Mouse (Mus musculus): ENCODE measurements around the gene Zbtb4. TPM values are rescaled to one million over a fixed set of nuclear protein-coding genes. Genes with fewer than 3 reads are reported as not detected.
A peak's percentile ranks its signal among the peaks of the same experiment; 100 is the strongest.

Gene Zbtb4
- polyA plus RNA-seq, 1 experiment from 2014 or later: 5.4 TPM

DNA sequence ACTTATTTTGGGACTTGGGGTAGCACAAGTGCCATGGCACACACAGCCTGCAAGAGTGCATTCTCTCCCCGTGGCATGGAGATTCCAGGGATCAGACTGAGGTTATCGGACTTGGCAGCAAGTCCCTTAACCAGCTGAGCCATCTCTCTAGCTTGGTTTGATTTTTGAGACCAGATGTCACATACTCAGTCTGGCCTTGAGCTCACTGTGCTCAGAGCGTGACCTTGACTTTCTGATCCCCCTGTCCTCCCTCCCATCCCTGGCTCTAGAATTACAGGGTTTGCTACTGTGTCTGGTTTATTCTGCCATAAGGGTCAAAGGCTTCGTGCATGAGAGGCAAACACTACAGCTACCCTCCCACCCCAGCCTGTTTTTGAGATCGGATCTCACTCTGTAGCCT lies 23.7 kb downstream of the Zbtb4 start:
- Histone ChIP-seq H3K36me3 (no peaks in the 10 kb centered on the region), H3K4me2 (no peak overlapping the region), H3K4me1 (peaks cover 7% of the 10 kb centered on the region; the same call in 1 of the 2 replicates), H3K4me3 (no peak overlapping the region), H3K27ac (no peak overlapping the region), H3K27me3 (0 out of 2 replicates have a peak, but pooled peaks cover 3% of the 10 kb centered on the region), H3K9me3 (no peaks in the 10 kb centered on the region), H3K9ac (no peak overlapping the region)
- 58% methylated on average over 5 of the region's 5 CpGs for WGBS
- no peak for ATAC-seq (ENCODE audit: insufficient number of reproducible peaks, low FRiP score, low TSS enrichment, low read depth)

DNA sequence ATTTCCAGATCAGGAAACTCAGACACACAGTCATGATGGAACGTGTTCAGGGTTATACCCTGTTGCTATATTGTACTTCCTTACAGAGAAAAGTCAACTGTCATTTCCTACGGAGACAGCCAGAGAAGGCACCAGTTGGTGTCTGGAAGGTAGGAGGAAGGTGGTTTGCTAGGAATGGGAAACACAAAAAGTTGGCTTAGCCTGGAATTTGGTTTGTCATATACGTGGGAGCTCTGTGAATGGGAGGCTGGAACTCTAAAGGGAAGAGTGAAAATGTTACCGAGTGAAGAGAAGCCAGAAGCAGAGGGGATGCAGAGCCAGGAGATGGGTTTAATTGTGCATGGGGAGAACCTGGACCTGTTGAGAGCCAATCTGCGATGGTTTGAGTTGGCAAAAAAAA lies 25.7 kb downstream of the Zbtb4 start:
- H3K9ac ChIP-seq: no peak overlapping the region
- H3K4me2 ChIP-seq: no peak overlapping the region
- H3K27me3 ChIP-seq: peaks cover 8% of the 10 kb centered on the region; the same call in 1 of the 2 replicates
- no peaks in the 10 kb centered on the region for H3K36me3 ChIP-seq
- H3K4me3 ChIP-seq: no peak overlapping the region
- WGBS: 74% methylated on average over 5 of the region's 5 CpGs
- H3K9me3 ChIP-seq: no peaks in the 10 kb centered on the region
- peaks cover 11% of the 10 kb centered on the region for H3K4me1 ChIP-seq
- ATAC-seq (ENCODE audit: insufficient number of reproducible peaks, low FRiP score, low TSS enrichment, low read depth): no peak
- H3K27ac ChIP-seq: no peak overlapping the region

GRCm38 (mm10) chr11:69793429-69793828 lies 27.7 kb downstream of the Zbtb4 start:
- no peak overlapping the region for H3K27ac ChIP-seq
- peaks cover 18% of the 10 kb centered on the region for H3K27me3 ChIP-seq

GRCm38 (mm10) chr11:69795168-69795982 lies 29.7 kb downstream of the Zbtb4 start, which contains the start of gene Chrnb1:
Chrnb1 (minus strand) TSS chr11:69795943.
- H3K27me3 ChIP-seq: peaks cover 23% of the 10 kb centered on the region
- 1% methylated on average over 52 of the region's 52 CpGs for WGBS
- H3K36me3 ChIP-seq: 0 out of 2 replicates have a peak, but pooled peaks cover 8% of the 10 kb centered on the region

More at GRCm38 (mm10) chr11:69793429-69793828, 27.7 kb downstream of the Zbtb4 start:
- H3K4me2 ChIP-seq: no peak overlapping the region
- ATAC-seq (ENCODE audit: insufficient number of reproducible peaks, low FRiP score, low TSS enrichment, low read depth): no peak
- 0 out of 2 replicates have a peak, but pooled peaks cover 8% of the 10 kb centered on the region for H3K36me3 ChIP-seq
- H3K4me1 ChIP-seq: peaks cover 11% of the 10 kb centered on the region
- no peak overlapping the region for H3K9ac ChIP-seq
- H3K4me3 ChIP-seq: no peak overlapping the region
- no peaks in the 10 kb centered on the region for H3K9me3 ChIP-seq
- WGBS: 59% methylated on average over 5 of the region's 5 CpGs

DNA sequence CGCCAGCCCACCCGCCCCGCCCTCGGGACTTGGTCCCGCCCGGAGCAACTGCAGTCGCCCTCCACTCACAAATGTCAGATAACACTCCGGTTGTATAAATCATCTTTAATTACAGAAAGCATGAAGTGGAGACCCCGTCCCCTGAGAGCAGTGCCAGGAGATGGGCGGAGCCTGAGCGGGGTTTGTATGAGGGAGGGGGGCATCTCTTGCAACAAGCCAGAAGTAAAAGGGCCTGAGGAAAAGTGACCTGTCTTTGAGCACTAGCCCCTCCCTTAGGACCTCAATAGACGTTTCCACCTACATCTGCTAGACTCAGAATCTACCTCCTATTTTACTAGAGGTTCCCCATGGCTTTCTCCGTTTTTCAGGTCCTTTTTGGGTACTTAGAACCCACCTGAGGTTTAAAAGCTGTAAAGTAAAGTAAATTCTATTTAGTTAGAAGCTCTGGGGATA lies 30.3 kb downstream of the Zbtb4 start:
- Histone ChIP-seq H3K4me3 (peak overlapping the region; percentile 42), H3K4me2 (peak overlapping the region; percentile 91), H3K36me3 (0 out of 2 replicates have a peak, but pooled peaks cover 8% of the 10 kb centered on the region), H3K27me3 (peaks cover 28% of the 10 kb centered on the region), H3K9me3 (no peaks in the 10 kb centered on the region), H3K4me1 (peaks cover 31% of the 10 kb centered on the region), H3K9ac (peak overlapping the region; percentile 33; the same call in 1 of the 2 replicates), H3K27ac (no peak overlapping the region)
- ATAC-seq (ENCODE audit: insufficient number of reproducible peaks, low FRiP score, low TSS enrichment, low read depth): no peak; the same call in 1 of the 2 replicates
- WGBS: 3% methylated on average over 13 of the region's 13 CpGs

More at GRCm38 (mm10) chr11:69795168-69795982, 29.7 kb downstream of the Zbtb4 start, which contains the start of gene Chrnb1:
- Histone ChIP-seq H3K9me3 (no peaks in the 10 kb centered on the region), H3K9ac (peak within 1 kb of the TSS; percentile 33), H3K4me2 (peak within 1 kb of the TSS; percentile 91), H3K4me1 (peaks cover 25% of the 10 kb centered on the region), H3K27ac (peak within 1 kb of the TSS; percentile 72), H3K4me3 (peak within 1 kb of the TSS; percentile 42)
- peak; percentile 94 for ATAC-seq (ENCODE audit: insufficient number of reproducible peaks, low FRiP score, low TSS enrichment, low read depth)

GRCm38 (mm10) chr11:69797924-69798323 lies 32.2 kb downstream of the Zbtb4 start:
- 70% methylated on average over 7 of the region's 7 CpGs for WGBS
- H3K4me1 ChIP-seq: peaks cover 51% of the 10 kb centered on the region
- 0 out of 2 replicates have a peak, but pooled peaks cover 8% of the 10 kb centered on the region for H3K36me3 ChIP-seq
- ATAC-seq (ENCODE audit: insufficient number of reproducible peaks, low FRiP score, low TSS enrichment, low read depth): no peak
- no peak overlapping the region for H3K27ac ChIP-seq
- H3K9ac ChIP-seq: no peak overlapping the region
- no peak overlapping the region for H3K4me2 ChIP-seq
- H3K9me3 ChIP-seq: no peaks in the 10 kb centered on the region
- peaks cover 40% of the 10 kb centered on the region for H3K27me3 ChIP-seq
- no peak overlapping the region for H3K4me3 ChIP-seq

GRCm38 (mm10) chr11:69799394-69800137 lies 33.9 kb downstream of the Zbtb4 start:
- ATAC-seq (ENCODE audit: insufficient number of reproducible peaks, low FRiP score, low TSS enrichment, low read depth): no peak
- 24% methylated on average over 12 of the region's 12 CpGs for WGBS
- Histone ChIP-seq H3K9me3 (no peaks in the 10 kb centered on the region), H3K36me3 (0 out of 2 replicates have a peak, but pooled peaks cover 8% of the 10 kb centered on the region), H3K4me1 (peaks cover 67% of the 10 kb centered on the region), H3K4me3 (peak overlapping the region; percentile 60), H3K27ac (peak overlapping the region; percentile 68), H3K4me2 (peak overlapping the region; percentile 97), H3K9ac (no peak overlapping the region), H3K27me3 (peaks cover 48% of the 10 kb centered on the region)

GRCm38 (mm10) chr11:69800138-69800391 lies 34.4 kb downstream of the Zbtb4 start:
- Histone ChIP-seq H3K9me3 (no peaks in the 10 kb centered on the region), H3K27me3 (peaks cover 53% of the 10 kb centered on the region), H3K36me3 (0 out of 2 replicates have a peak, but pooled peaks cover 8% of the 10 kb centered on the region), H3K4me1 (peaks cover 70% of the 10 kb centered on the region), H3K27ac (peak overlapping the region; percentile 68; the same call in 1 of the 2 replicates), H3K9ac (peak overlapping the region; percentile 43; the same call in 1 of the 2 replicates), H3K4me3 (peak overlapping the region; percentile 60), H3K4me2 (peak overlapping the region; percentile 97)
- WGBS: 1% methylated on average over 11 of the region's 11 CpGs
- ATAC-seq (ENCODE audit: insufficient number of reproducible peaks, low FRiP score, low TSS enrichment, low read depth): no peak

DNA sequence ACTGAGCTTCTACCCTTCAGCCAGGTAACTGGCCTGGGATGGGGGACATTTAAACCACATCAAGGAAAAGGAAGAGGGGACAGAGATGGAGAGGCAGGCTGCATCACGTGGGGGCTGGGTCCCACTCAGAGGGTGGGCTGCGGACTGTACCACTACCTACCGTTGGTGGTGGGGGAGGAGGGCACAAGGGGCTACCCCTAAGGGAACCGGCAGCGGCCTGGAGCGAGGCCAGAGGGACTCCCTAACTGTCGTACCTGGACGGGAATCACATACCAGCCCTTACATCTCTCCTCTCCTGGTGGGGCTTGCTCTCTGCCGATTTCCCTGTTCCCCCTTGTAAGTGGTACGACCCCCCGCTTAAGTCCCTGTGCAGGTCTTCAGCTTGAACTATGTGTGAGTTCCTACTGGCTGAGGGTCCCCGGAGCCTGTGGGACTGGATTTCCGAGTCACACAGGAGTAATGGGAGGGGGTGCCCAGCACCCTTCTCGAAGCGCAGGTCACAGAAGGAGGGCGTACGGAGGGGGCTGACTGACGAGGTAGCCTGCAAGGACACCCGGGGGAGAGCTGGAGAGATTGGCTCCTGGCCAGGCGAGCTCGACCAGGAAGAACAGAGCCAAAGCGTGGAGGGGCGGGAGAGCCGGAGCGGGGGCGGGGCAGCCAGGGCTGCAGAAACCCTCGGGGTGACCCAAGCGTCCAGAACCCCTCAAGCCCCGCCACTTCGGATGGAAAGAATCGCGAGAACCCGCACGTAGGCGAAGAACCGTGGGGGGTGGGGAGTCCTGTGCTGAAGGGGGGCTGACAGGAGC lies 34.9 kb downstream of the Zbtb4 start:
- peak overlapping the region; percentile 60 for H3K4me3 ChIP-seq
- H3K4me2 ChIP-seq: peak overlapping the region; percentile 97
- peak overlapping the region; percentile 43 for H3K9ac ChIP-seq
- H3K4me1 ChIP-seq: peaks cover 67% of the 10 kb centered on the region
- peaks cover 58% of the 10 kb centered on the region for H3K27me3 ChIP-seq
- ATAC-seq (ENCODE audit: insufficient number of reproducible peaks, low FRiP score, low TSS enrichment, low read depth): peak; percentile 32; the same call in 1 of the 2 replicates
- peak overlapping the region; percentile 68 for H3K27ac ChIP-seq
- H3K9me3 ChIP-seq: no peaks in the 10 kb centered on the region
- H3K36me3 ChIP-seq: 0 out of 2 replicates have a peak, but pooled peaks cover 8% of the 10 kb centered on the region
- WGBS: 1% methylated on average over 36 of the region's 36 CpGs

DNA sequence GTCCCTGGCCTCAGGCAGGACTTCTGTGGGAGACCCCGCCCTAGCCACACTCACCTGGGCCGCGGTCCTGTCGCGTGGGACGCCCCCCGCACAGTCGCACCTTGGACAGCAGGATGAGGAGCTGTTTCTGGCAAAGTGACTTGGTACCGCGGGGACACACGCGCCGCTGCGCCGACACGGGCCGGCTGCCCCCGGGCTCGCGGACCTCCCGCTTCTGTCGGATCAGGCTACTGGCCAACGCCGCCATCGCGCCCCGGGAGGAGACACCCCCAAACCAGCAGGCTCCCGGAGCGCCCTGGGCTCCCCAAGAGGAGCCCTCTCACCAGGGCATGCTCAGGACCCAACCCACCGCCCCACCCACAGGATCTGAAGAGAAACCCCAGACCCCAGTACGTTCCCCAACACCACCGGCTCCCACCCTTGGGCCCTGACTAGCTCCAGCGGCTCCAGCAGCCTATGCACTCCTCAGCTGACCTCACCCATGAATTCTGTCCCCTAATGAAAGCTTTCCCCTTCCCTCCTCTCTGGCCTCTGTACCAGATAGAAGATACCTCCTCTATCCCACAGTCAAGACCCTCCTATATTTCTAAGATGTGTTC lies 35.8 kb downstream of the Zbtb4 start, which contains the start of gene Fgf11:
Fgf11 (minus strand) TSS at position 479 of the 599 bp plus-strand sequence.
- peaks cover 60% of the 10 kb centered on the region for H3K27me3 ChIP-seq
- peak within 1 kb of the TSS; percentile 60 for H3K4me3 ChIP-seq
- H3K4me1 ChIP-seq: peaks cover 62% of the 10 kb centered on the region
- no peaks in the 10 kb centered on the region for H3K9me3 ChIP-seq
- H3K27ac ChIP-seq: peak within 1 kb of the TSS; percentile 68
- under 1% methylated on average over 33 of the region's 33 CpGs for WGBS
- H3K4me2 ChIP-seq: peak within 1 kb of the TSS; percentile 97
- ATAC-seq (ENCODE audit: insufficient number of reproducible peaks, low FRiP score, low TSS enrichment, low read depth): no peak
- H3K36me3 ChIP-seq: 0 out of 2 replicates have a peak, but pooled peaks cover 8% of the 10 kb centered on the region
- H3K9ac ChIP-seq: peak within 1 kb of the TSS; percentile 43

Data from limb, embryonic 15.5 days (tissue).